Mouse (Mus musculus): ENCODE measurements around the gene Tuba3a. TPM values are rescaled to one million over a fixed set of nuclear protein-coding genes. Genes with fewer than 3 reads are reported as not detected.

Gene Tuba3a
- total RNA-seq (2015; ENCODE audit: low replicate concordance) (not detected in 2 replicates), total RNA-seq (2017; ENCODE audit: low replicate concordance) (not detected in 2 replicates)

DNA sequence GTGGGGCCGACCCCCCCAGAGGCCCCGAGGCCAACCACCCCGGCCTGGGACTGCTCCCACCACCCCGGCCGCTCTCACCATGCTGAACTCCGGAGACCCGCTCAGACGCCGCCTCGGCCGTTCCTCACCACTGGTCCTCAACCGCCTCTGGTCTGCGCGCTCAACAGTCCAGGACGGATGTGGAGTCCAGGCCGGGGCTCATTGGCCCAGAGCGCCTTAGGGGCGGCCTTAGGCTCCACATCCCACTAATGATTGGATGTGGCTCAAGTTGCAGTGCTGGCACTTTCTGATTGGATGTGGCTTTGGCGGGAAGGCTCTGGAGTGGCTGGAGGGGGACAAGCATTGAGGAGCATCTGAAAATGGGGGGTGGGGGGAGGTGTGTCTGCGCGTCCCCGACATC is at the start of gene Tuba3a:
Gene Tuba3a (minus strand): TSS at position 153 of the 400 bp plus-strand sequence.
- ATAC-seq (replicated peaks; ENCODE audit: low FRiP score, poor library complexity, severe bottlenecking): no peak

DNA sequence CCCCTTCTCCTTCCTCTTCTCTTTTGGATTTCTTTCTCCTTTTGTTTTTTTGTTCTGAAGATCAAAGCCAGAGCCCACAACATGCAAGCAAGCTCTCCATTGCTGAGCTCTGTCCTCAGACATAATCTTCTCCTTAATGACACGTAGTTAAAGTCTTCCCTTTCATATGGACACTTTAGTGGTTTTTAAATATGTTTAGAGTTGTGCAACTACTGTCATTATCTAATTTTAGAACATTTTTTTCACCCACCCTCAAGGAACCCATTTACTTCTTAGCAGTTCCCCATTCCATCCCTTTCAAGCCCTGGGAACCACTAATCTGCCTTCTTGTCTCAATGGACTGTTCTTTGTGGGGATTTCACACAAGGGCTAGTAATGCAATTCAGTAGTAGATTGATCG is 48.5 kb upstream of the Tuba3a start:
- ATAC-seq (replicated peaks; ENCODE audit: low FRiP score, poor library complexity, severe bottlenecking): no peak

DNA sequence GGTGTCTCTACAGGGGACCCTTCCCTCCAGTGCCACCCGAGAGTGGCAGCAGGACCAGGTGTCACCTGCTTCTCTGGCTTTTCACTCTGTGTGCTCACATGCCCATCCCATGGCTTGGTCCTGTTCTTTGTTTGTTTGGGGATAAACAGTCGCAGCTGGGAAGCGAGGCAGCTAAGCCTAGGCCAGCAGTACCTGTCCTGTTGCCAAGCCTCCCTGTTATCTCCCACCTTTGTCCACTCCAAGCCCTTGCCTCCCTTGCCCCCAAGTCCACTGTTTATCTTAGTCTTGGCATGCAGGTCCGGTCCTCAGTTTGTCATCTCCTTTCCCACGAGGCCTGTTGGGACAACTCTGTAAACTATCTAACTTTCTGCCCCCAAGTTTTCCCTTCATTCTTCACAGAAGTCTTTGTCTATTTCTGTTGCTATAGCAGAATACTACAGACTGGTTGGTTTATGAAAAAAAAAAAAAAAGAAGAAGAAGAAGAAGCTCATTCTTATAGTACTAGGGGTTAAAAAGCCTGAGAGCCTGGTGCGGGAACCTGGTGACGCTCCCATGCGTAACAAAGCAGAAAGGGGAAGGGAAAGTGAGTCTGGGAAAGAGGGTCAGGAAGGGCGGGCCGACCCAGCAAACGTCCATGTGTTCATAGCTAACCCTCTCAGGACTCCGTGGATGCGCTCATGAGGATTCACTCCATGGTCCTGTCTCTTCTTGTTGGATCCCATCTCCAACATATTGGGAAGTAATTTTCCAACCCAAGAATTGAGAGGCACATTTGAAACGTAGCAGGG is 47.5 kb upstream of the Tuba3a start:
- ATAC-seq (replicated peaks; ENCODE audit: low FRiP score, poor library complexity, severe bottlenecking): no peak

DNA sequence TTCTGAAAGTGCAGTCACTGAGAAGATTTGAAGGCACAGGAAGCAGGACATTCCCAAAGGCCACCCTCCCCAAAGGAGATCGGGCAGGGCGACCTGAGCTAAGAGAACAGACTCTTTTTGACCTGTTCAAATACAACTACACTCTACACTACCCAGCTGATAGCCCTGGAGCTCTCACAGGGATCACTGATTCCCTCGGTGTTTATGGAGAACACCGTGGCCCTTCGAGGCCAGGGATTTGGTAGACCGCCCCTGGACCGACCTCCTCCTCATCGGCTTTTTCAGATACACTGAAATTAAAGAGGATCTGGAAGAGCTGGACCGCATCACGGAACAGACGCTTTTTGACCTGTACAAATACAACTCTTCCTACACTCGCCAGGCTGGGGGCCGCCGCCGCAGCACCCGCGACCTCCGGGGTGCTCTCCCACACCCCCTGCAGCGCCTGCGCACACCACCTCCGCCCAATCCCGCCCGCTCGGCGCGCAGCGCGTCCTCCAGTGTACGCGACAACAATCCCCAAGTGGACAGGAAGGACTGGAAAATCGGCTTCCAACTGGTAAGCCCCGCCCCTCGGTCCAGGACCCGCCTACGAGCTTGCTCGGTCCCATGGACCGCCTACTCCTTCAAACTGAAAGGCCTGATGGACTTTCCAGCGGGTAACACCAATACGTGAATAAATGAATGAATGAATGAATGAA is 44.9 kb upstream of the Tuba3a start:
- no peak for ATAC-seq (replicated peaks; ENCODE audit: low FRiP score, poor library complexity, severe bottlenecking)

DNA sequence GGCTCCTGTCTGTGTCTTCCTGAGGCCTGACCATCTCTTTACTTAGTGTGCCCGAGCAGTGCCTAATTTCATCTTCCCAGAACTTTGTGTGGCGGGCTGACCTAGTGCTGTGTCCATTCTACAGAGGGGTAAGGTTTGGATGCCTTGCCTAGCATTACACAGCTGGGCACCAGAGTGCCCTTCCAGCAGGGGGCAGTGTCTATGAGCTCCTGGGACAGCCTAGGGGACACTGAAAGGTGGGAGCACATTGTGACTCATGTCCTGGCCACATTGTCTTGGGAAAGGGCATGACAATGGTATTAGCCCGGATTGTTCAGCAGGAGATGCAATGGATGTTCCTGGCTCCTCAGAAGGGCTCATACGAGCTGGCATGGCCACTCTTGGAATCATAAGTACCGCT is 42.4 kb upstream of the Tuba3a start:
- ATAC-seq (replicated peaks; ENCODE audit: low FRiP score, poor library complexity, severe bottlenecking): no peak

DNA sequence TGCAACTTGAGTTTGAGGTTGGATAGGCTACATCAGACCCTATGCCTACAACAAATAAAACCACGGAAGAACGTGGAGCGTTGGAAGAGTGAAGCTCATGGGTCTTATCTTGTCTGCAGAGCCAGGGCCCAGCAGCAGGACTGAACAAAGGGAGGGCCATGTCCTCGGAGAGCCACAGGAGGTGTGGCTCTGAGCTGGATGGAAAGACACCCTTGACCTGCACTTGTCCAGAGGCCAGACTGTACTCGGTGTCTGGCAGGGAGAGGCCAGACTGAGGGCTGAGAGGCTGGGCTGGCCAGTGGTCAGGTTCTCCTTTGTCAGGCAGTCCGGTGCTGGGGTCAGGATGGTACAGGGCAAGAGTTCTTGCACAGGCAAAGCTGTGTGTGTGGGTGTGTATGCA is 39.5 kb upstream of the Tuba3a start:
- no peak for ATAC-seq (replicated peaks; ENCODE audit: low FRiP score, poor library complexity, severe bottlenecking)

DNA sequence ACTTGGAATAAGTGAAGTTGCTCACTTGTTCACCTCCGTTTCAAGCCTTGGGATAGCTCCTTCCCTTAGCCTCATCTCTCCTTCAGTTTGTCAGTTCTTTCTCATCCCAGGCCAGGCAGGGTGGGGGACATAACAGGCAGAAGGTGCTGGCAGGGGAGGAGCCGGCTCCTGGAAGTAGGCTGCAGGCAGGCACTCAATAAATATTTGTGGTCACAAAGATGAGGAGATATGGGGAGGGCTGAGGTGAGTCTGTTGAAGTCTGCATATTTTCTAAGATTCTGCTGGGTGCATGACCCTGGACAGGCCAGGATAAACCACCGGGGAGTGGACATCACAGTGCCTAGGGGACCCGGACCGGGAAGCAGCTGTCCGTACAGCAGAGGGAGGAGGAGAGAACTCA is 37.7 kb upstream of the Tuba3a start:
- no peak for ATAC-seq (replicated peaks; ENCODE audit: low FRiP score, poor library complexity, severe bottlenecking)

DNA sequence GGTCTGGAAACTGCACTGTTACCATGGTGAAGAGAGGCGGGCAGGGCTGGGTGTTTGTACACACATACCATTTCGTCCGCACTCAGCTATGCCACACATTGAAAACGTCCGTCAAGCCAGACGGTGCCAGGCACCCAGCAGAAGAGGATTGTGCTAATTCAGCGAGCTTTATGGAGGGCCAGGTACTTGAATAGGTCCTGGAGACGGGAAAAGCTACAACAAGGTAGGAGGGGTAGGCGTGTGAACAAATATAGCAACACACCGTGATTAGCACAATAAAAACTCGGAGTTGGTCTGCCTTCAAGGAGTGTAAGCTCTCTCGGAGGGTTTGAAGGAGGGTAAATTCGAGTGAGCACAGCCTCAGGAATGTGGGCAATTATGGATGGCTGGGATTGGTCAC is 37.0 kb upstream of the Tuba3a start:
- ATAC-seq (replicated peaks; ENCODE audit: low FRiP score, poor library complexity, severe bottlenecking): no peak

DNA sequence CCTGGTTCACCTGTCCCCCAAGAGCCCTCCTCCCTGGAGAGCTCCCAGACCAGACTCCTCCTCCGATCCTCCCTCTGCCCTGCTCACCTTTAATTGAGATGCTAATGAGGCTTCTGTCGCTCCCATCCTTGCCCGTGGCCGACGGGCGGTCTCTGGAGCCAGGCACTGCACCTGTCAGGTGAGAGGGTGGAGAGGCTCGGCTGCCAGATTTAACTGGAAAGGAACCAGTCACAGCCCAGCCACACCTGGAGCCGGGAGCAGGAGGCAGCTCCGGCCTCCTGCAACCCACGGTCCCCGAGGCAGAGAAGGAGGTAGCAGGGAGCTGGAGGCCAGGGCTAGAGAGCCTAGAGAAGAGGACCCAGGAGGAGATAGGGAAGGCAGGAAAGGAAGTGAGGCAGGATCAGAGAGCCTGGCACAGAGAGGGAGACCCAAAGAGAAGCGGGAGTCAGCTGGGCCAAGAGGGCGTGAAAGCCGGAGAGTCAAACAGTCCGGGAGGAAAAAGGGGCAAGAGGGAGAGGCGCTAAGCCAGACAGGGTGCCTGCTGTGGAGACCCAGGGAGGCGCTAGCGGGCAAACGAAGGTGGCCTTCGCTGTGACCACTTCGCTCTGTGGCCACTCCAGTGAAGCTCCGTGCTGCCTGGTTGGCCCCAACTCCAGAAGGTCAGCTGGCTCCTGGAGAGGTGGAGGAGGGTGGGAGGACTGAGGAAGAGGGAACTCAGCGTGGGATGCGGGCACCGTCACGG is 35.4 kb upstream of the Tuba3a start:
- ATAC-seq (replicated peaks; ENCODE audit: low FRiP score, poor library complexity, severe bottlenecking): no peak

DNA sequence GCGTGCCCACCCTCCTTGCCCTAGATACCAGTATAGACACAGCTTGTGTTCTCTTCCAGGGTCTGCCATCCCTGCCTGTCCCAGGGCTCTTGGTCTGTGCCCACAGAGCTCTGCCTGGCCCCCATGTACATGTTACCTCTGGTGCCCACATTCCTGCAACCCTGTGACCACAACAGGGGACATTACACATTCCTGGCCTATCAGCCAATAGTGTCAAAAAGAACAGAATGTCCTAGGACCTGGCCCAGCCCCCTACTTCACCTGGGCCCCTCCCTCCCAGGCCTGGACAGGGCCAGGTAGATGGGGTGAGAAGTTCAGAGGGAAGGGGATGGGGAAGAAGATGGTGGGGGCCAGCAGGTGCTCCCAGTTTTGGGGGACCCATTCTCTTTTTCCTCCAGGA is 34.5 kb upstream of the Tuba3a start, which contains the start of gene Scnn1a:
Gene Scnn1a (plus strand): TSS at position 337 of the 400 bp plus-strand sequence.
- ATAC-seq (replicated peaks; ENCODE audit: low FRiP score, poor library complexity, severe bottlenecking): no peak

DNA sequence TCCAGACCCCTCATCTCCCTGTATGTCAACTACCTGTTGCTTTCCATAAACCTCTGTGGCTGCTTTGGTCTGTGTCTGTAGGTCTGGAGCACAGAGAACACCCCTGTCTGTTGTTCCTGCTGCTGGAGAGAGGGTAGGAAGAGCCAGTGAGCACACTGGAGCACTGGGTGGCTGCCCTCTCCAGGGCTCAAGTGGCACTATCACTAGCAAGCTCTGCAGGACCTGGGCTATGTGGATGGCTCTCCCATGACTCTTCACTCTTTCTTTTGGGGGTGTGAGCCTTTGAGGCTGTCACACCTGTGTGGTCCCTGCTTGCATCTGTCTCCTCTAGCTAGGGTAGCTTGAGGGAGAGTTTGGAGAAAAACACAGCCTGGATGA is 34.1 kb upstream of the Tuba3a start:
- no peak for ATAC-seq (replicated peaks; ENCODE audit: low FRiP score, poor library complexity, severe bottlenecking)

DNA sequence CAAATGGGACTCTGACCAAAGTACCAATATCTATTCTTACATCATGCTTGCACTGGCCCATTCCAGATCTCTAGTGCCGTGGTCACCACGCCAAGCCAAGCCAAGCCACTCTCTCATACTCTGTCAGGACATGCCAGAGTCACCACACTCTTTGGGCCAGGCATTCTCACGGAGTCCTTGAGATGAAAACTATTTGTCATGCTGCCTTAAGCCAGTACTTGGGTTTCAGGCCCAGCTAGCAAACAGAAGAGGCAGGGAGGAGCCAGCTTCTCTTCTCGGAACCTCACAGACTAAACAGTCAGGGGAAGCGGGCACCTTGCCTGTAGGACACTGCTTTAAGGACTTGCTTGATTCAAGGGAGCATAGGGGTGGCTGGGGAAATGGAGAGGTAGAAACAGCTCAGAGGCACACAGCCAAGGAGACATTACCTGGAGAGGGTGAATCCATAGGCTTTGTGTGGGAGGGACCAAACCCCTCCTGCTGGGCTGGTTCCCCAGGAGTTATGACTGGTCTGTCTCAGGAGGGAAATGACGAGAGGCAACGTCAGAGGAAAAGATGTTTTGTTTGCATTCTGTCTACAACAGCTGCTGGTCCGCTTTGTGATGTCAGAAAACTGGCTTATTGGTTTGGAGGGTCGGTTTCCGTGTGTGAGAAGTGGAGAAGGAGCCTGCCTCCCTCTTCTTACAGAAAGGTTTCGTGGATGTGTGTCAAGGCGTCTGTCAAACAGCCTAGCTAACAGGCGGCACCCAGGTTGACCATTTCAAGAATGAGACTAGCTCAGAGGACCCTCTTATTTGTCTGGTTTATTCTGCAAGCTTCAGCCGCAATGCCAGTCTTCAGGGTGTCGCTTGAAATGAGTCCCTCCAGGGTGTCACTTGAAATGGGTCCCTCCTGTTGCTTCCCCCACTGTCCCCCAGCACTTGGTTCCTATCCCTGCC is 33.4 kb upstream of the Tuba3a start:
- no peak for ATAC-seq (replicated peaks; ENCODE audit: low FRiP score, poor library complexity, severe bottlenecking)

DNA sequence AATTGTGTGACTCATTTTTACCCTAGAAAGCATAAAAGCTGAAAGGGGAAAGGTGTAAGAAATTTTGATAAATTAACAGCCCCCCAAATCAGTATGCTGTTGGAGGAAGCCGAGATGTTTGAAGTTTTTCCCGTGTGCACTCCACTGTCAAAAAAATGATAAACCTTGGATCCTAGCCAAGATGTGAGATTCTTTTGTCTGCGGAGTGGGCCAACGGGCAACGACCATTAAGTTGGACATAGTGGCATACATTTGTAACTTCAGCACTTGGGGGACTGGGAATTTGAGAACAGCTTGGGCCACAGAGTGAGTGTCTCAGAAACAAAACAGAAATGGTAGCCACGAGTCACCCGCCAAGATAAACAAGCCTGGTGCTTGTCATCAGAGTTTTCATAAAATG is 31.2 kb upstream of the Tuba3a start:
- no peak for ATAC-seq (replicated peaks; ENCODE audit: low FRiP score, poor library complexity, severe bottlenecking)

DNA sequence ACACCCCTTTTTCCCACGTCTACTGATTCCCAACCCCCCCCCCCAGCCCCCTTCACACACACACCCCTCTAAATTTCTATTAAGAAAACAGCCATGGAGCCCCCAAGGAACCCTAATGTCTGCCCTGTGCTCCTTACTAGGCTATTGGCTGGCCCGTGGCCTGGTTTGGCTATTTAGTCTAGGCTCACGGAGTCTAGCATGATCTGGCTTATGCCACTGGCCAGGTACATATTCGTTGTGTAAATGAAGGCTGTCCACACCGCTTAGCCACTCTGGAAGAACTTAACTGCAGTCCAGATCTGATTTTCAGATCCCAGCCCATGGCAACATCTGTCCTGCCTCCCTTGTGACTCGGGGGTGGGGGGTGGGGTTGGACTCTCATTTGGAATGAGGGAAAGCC is 28.9 kb upstream of the Tuba3a start:
- ATAC-seq (replicated peaks; ENCODE audit: low FRiP score, poor library complexity, severe bottlenecking): no peak

DNA sequence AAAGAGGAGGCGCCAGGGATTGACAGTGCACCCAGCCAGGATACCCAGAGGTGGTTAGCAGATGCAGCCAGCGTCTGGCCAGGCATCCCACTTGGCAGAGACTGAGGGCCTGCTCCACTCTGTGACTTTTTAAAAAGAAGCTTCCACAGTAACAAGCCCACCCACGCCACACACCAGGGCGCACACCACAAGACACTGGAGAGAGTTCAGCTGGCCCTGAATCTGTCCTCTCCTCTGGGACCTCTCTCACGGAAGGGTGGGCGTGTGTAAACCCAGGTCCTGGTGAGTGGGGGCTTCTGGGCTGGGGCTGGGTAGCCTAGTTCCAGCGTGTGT is 28.4 kb upstream of the Tuba3a start:
- no peak for ATAC-seq (replicated peaks; ENCODE audit: low FRiP score, poor library complexity, severe bottlenecking)

DNA sequence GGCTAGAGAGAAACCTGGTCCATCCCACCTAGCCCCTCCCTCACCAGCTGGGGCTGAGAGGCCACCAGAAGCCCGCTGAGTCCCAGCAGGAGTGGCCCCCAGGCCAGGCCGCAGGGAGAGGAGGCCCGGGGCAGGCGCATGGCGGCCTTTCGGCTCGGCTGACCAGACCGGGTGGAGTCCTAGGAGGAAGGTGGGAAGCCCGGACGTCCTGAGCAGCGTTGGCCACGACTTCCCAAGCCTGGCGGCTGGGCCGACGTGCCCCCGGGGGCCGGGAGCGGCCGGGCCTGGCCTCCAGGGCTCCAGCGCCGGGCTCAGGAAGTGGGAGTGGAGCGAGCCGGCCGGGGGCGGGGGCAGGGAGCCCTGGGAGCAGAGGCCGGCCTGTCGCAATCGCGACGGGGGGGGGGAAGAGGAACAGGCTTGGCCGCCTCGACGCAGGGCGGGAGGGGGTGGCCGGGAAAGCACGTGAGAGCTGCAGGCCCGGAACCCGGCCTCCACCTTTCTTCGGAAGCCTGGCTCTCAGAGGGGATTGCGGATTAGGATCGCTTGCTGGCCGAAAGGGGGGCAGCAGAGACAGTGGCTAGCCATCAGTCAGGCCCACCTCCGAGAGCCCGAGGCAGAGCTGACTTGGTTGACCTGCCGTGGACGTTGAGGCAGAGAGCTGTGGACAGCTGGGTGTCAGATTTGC is 27.8 kb upstream of the Tuba3a start, which contains the start of gene Ltbr:
Gene Ltbr (minus strand): TSS at position 340 of the 685 bp plus-strand sequence.
- ATAC-seq (replicated peaks; ENCODE audit: low FRiP score, poor library complexity, severe bottlenecking): no peak

DNA sequence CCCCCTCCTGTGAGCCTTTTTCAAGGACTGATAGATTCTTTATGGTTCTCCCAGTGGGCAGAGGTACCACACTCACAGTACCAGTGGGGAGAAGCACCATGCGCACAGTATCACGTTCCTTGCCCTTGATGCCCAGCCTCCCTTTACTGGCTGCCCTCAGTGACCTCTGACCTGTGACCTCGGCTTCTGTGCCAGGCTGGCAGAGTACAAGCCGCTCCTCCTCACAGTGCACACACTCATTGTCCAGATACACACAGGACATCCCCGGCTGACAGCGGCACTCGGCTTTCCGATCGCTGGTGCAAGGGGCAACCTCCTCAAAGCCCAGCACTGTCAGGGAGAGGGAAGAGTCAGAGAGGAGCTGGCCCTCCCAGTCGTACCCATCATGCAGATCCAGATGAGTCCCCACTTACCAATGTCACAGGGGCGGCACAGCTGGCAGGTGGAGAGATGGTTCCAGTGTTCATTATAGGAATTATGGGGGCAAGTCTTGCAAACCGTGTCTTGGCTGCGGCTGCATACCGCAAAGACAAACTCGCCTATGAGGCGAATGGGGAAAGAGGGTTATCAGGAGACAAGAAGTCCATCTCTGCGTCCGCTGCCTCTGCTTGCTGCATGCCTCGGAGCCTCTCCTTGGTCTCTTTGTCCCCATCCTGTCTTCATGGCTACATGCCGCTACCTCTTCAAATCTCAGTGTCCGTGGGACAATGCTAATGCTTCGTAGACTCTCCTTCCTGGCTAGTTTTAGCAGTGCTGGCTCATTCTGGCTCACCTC is 26.9 kb upstream of the Tuba3a start:
- no peak for ATAC-seq (replicated peaks; ENCODE audit: low FRiP score, poor library complexity, severe bottlenecking)

DNA sequence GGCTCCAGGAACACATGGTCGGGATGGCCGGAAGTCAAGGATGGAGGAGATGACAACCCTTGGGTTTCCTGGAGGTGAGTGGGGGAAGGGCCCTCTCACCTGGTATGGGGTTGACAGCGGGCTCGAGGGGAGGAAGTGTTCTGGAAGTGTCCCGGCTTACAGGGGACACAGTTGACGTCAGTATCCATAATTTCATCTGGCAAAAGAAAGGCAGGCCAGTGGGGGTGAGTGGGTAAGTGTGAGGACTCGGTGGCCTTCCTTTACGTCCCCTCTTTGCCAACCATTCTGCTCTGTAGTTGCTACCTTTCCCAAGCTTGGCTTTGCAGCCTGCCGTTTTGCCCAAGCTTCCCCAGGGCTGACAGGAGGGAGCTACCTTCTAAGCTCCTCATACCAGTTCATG is 26.3 kb upstream of the Tuba3a start:
- no peak for ATAC-seq (replicated peaks; ENCODE audit: low FRiP score, poor library complexity, severe bottlenecking)

Data from erythroid progenitor cell, adult 5-6 weeks (primary cell).